Mouse (Mus musculus): ENCODE measurements around the gene Creld1.
A peak's percentile ranks its signal among the peaks of the same experiment; 100 is the strongest.

The Creld1 gene

GRCm38 (mm10) chr6:113513944-113514343 is 30.8 kb downstream of the Creld1 start:
- DNase-seq, result no peak

GRCm38 (mm10) chr6:113514600-113514999 is 31.5 kb downstream of the Creld1 start:
- DNase-seq, result no peak

- no peak for DNase-seq
Measured at GRCm38 (mm10) chr6:113517434-113518080, 34.5 kb downstream of the Creld1 start.

GRCm38 (mm10) chr6:113522310-113522709 is 39.2 kb downstream of the Creld1 start:
- no peak for DNase-seq

GRCm38 (mm10) chr6:113523420-113523819 is 40.3 kb downstream of the Creld1 start:
- DNase-seq, result no peak

GRCm38 (mm10) chr6:113530932-113531839 is 48.1 kb downstream of the Creld1 start, which contains the start of the genes Emc3 and Fancd2:
Gene Emc3 (minus strand): TSS chr6:113531652.
Gene Fancd2 (plus strand): TSS chr6:113531682.
- DNase-seq, result peak; percentile 86

- no peak for DNase-seq
Measured at GRCm38 (mm10) chr6:113531840-113532404, 48.8 kb downstream of the Creld1 start.

- no peak for DNase-seq
Measured at GRCm38 (mm10) chr6:113534886-113535285, 51.8 kb downstream of the Creld1 start.

GRCm38 (mm10) chr6:113541610-113542009 is 58.5 kb downstream of the Creld1 start:
- no peak for DNase-seq
